Mouse (Mus musculus): ENCODE measurements around the gene Tcte2.

- TF ChIP-seq CTCF (conservative IDR thresholded peaks at IDR 0.05; ENCODE audit: insufficient read depth, insufficient read length, low read depth, low read length) (0 out of 2 replicates have a peak, but pooled peaks have one; percentile 28), POLR2A (IDR thresholded peaks at IDR 0.05; ENCODE audit: low read depth, low read length) (no peak)
These were observed 7.6 kb upstream of the Tcte2 start for GRCm38 (mm10) chr17:13769256-13769655.
